Mouse (Mus musculus): ENCODE data around the gene Pla2g4e. TPM values are rescaled to one million over a fixed set of nuclear protein-coding genes. Genes with fewer than 3 reads are reported as not detected.

Pla2g4e gene
- polyA plus RNA-seq, 1 experiment from 2014 or later = 8.0 TPM

- H3K36me3 ChIP-seq = no peaks in the 10 kb centered on the region
- H3K4me3 ChIP-seq = no peak overlapping the region
- H3K4me2 ChIP-seq = no peak overlapping the region
- no peaks in the 10 kb centered on the region for H3K4me1 ChIP-seq
- ATAC-seq (ENCODE audit: insufficient number of reproducible peaks, low FRiP score, low TSS enrichment, low read depth) = no peak
- no peaks in the 10 kb centered on the region for H3K27me3 ChIP-seq
- WGBS = 37% methylated on average over 3 of the region's 3 CpGs
- no peaks in the 10 kb centered on the region for H3K9me3 ChIP-seq
- no peak overlapping the region for H3K9ac ChIP-seq
- H3K27ac ChIP-seq = no peak overlapping the region
Observed at GRCm38 (mm10) chr2:120235381-120235780, 9.8 kb downstream of the Pla2g4e start.

GRCm38 (mm10) chr2:120231642-120232041, 13.5 kb downstream of the Pla2g4e start:
- H3K27me3 ChIP-seq = no peaks in the 10 kb centered on the region
- H3K9me3 ChIP-seq = no peaks in the 10 kb centered on the region
- H3K4me3 ChIP-seq = no peak overlapping the region
- H3K9ac ChIP-seq = no peak overlapping the region
- H3K4me2 ChIP-seq = no peak overlapping the region
- no peak for ATAC-seq (ENCODE audit: insufficient number of reproducible peaks, low FRiP score, low TSS enrichment, low read depth)
- WGBS = 57% methylated on average over 3 of the region's 3 CpGs
- H3K4me1 ChIP-seq = no peaks in the 10 kb centered on the region
- H3K36me3 ChIP-seq = no peaks in the 10 kb centered on the region
- no peak overlapping the region for H3K27ac ChIP-seq

- Histone ChIP-seq H3K9me3 (no peaks in the 10 kb centered on the region), H3K4me1 (no peaks in the 10 kb centered on the region), H3K4me2 (no peak overlapping the region), H3K27ac (no peak overlapping the region), H3K27me3 (no peaks in the 10 kb centered on the region), H3K36me3 (no peaks in the 10 kb centered on the region), H3K4me3 (no peak overlapping the region), H3K9ac (no peak overlapping the region)
- no peak for ATAC-seq (ENCODE audit: insufficient number of reproducible peaks, low FRiP score, low TSS enrichment, low read depth)
- WGBS = 89% methylated on average over 5 of the region's 5 CpGs
Observed at GRCm38 (mm10) chr2:120214600-120214999, 30.5 kb downstream of the Pla2g4e start.

- no peaks in the 10 kb centered on the region for H3K4me1 ChIP-seq
- no peak overlapping the region for H3K27ac ChIP-seq
- no peaks in the 10 kb centered on the region for H3K9me3 ChIP-seq
- no peaks in the 10 kb centered on the region for H3K27me3 ChIP-seq
- no peak overlapping the region for H3K9ac ChIP-seq
- H3K4me2 ChIP-seq = no peak overlapping the region
- no peaks in the 10 kb centered on the region for H3K36me3 ChIP-seq
- H3K4me3 ChIP-seq = no peak overlapping the region
- no peak for ATAC-seq (ENCODE audit: insufficient number of reproducible peaks, low FRiP score, low TSS enrichment, low read depth)
- WGBS = 60% methylated on average over 2 of the region's 2 CpGs
Observed at GRCm38 (mm10) chr2:120211448-120211847, 33.7 kb downstream of the Pla2g4e start.

GRCm38 (mm10) chr2:120207926-120208325, 37.2 kb downstream of the Pla2g4e start:
- Histone ChIP-seq H3K9me3 (no peaks in the 10 kb centered on the region), H3K4me3 (no peak overlapping the region), H3K27ac (no peak overlapping the region), H3K4me1 (no peaks in the 10 kb centered on the region), H3K27me3 (no peaks in the 10 kb centered on the region), H3K4me2 (no peak overlapping the region), H3K36me3 (no peaks in the 10 kb centered on the region), H3K9ac (no peak overlapping the region)
- ATAC-seq (ENCODE audit: insufficient number of reproducible peaks, low FRiP score, low TSS enrichment, low read depth) = no peak
- 43% methylated on average over 7 of the region's 7 CpGs for WGBS

- no peak overlapping the region for H3K4me2 ChIP-seq
- WGBS = 68% methylated on average over 6 of the region's 6 CpGs
- H3K4me1 ChIP-seq = no peaks in the 10 kb centered on the region
- ATAC-seq (ENCODE audit: insufficient number of reproducible peaks, low FRiP score, low TSS enrichment, low read depth) = no peak
- no peak overlapping the region for H3K27ac ChIP-seq
- no peak overlapping the region for H3K4me3 ChIP-seq
- no peaks in the 10 kb centered on the region for H3K9me3 ChIP-seq
- no peak overlapping the region for H3K9ac ChIP-seq
- no peaks in the 10 kb centered on the region for H3K36me3 ChIP-seq
- no peaks in the 10 kb centered on the region for H3K27me3 ChIP-seq
Observed at GRCm38 (mm10) chr2:120207028-120207427, 38.1 kb downstream of the Pla2g4e start.

GRCm38 (mm10) chr2:120203742-120204141, 41.4 kb downstream of the Pla2g4e start:
- H3K27me3 ChIP-seq = no peaks in the 10 kb centered on the region
- H3K4me2 ChIP-seq = no peak overlapping the region
- H3K36me3 ChIP-seq = no peaks in the 10 kb centered on the region
- H3K4me3 ChIP-seq = no peak overlapping the region
- H3K27ac ChIP-seq = no peak overlapping the region
- H3K9ac ChIP-seq = no peak overlapping the region
- H3K4me1 ChIP-seq = no peaks in the 10 kb centered on the region
- no peaks in the 10 kb centered on the region for H3K9me3 ChIP-seq
- 65% methylated on average over 3 of the region's 3 CpGs for WGBS
- no peak for ATAC-seq (ENCODE audit: insufficient number of reproducible peaks, low FRiP score, low TSS enrichment, low read depth)

GRCm38 (mm10) chr2:120200077-120200476, 45.1 kb downstream of the Pla2g4e start:
- no peak for ATAC-seq (ENCODE audit: insufficient number of reproducible peaks, low FRiP score, low TSS enrichment, low read depth)
- Histone ChIP-seq H3K4me1 (0 out of 2 replicates have a peak, but pooled peaks cover 3% of the 10 kb centered on the region), H3K4me2 (no peak overlapping the region), H3K27me3 (no peaks in the 10 kb centered on the region), H3K36me3 (no peaks in the 10 kb centered on the region), H3K27ac (no peak overlapping the region), H3K4me3 (no peak overlapping the region), H3K9ac (no peak overlapping the region), H3K9me3 (no peaks in the 10 kb centered on the region)
- WGBS = 84% methylated on average over 7 of the region's 7 CpGs

- 66% methylated on average over 4 of the region's 4 CpGs for WGBS
- Histone ChIP-seq H3K36me3 (no peaks in the 10 kb centered on the region), H3K4me2 (no peak overlapping the region), H3K27me3 (no peaks in the 10 kb centered on the region), H3K4me1 (no peaks in the 10 kb centered on the region), H3K9me3 (no peaks in the 10 kb centered on the region), H3K9ac (no peak overlapping the region), H3K27ac (no peak overlapping the region), H3K4me3 (no peak overlapping the region)
- ATAC-seq (ENCODE audit: insufficient number of reproducible peaks, low FRiP score, low TSS enrichment, low read depth) = no peak
Observed at GRCm38 (mm10) chr2:120188174-120188573, 57.0 kb downstream of the Pla2g4e start.

GRCm38 (mm10) chr2:120187583-120187982, 57.6 kb downstream of the Pla2g4e start:
- ATAC-seq (ENCODE audit: insufficient number of reproducible peaks, low FRiP score, low TSS enrichment, low read depth) = no peak
- WGBS = 90% methylated on average over 1 of the region's 1 CpGs

GRCm38 (mm10) chr2:120185527-120186276, 59.4 kb downstream of the Pla2g4e start:
- Histone ChIP-seq H3K9ac (no peak overlapping the region), H3K4me2 (no peak overlapping the region), H3K4me1 (no peaks in the 10 kb centered on the region), H3K9me3 (no peaks in the 10 kb centered on the region), H3K27ac (no peak overlapping the region), H3K36me3 (no peaks in the 10 kb centered on the region), H3K27me3 (no peaks in the 10 kb centered on the region), H3K4me3 (no peak overlapping the region)
- 73% methylated on average over 6 of the region's 6 CpGs for WGBS
- no peak for ATAC-seq (ENCODE audit: insufficient number of reproducible peaks, low FRiP score, low TSS enrichment, low read depth)

More at GRCm38 (mm10) chr2:120187583-120187982, 57.6 kb downstream of the Pla2g4e start:
- Histone ChIP-seq H3K4me3 (no peak overlapping the region), H3K27ac (no peak overlapping the region), H3K36me3 (no peaks in the 10 kb centered on the region), H3K4me1 (no peaks in the 10 kb centered on the region), H3K9ac (no peak overlapping the region), H3K4me2 (no peak overlapping the region), H3K27me3 (no peaks in the 10 kb centered on the region), H3K9me3 (no peaks in the 10 kb centered on the region)

- no peaks in the 10 kb centered on the region for H3K9me3 ChIP-seq
- no peaks in the 10 kb centered on the region for H3K36me3 ChIP-seq
- no peaks in the 10 kb centered on the region for H3K27me3 ChIP-seq
- no peaks in the 10 kb centered on the region for H3K4me1 ChIP-seq
- no peak overlapping the region for H3K27ac ChIP-seq
- ATAC-seq (ENCODE audit: insufficient number of reproducible peaks, low FRiP score, low TSS enrichment, low read depth) = no peak
- no peak overlapping the region for H3K4me2 ChIP-seq
- H3K4me3 ChIP-seq = no peak overlapping the region
- H3K9ac ChIP-seq = no peak overlapping the region
Observed at GRCm38 (mm10) chr2:120178936-120179335, 66.2 kb downstream of the Pla2g4e start.

- Histone ChIP-seq H3K4me2 (no peak overlapping the region), H3K4me1 (no peaks in the 10 kb centered on the region), H3K4me3 (no peak overlapping the region), H3K9me3 (no peaks in the 10 kb centered on the region), H3K9ac (no peak overlapping the region), H3K27me3 (no peaks in the 10 kb centered on the region), H3K27ac (no peak overlapping the region), H3K36me3 (no peaks in the 10 kb centered on the region)
- 22% methylated on average over 10 of the region's 10 CpGs for WGBS
- no peak for ATAC-seq (ENCODE audit: insufficient number of reproducible peaks, low FRiP score, low TSS enrichment, low read depth)
Observed at GRCm38 (mm10) chr2:120173718-120174117, 71.4 kb downstream of the Pla2g4e start.
